Mouse (Mus musculus): ENCODE measurements around the gene Luzp2. TPM values are rescaled to one million over a fixed set of nuclear protein-coding genes. Genes with fewer than 3 reads are reported as not detected.
"Not testable (repeated sequence)": the region's sequence is repeated elsewhere in the genome, so short reads cannot be mapped to it uniquely, and the experiment has no call there.

Gene Luzp2
- total RNA-seq, 2 experiments from 2014 or later = 0.11 to 0.14 TPM

DNA sequence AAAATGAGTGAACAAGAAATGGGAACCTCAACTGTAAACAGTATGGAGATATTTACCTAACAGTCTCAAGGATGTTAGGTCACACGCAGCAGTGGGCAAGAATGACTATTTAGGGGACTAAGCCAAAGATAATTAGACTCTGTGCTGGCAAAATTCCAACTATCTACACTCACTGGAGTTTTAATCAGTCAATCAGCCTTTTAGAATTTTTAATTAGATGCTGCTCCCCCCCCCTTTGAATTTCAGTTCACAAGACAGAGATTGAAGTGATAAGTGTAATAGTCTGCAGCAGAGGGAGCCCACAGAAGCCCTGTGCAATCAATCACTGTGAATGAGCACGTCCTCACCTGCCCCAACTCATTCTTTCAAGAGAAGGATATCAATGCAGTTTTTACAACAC lies 165.1 kb downstream of the Luzp2 start:
- no peak for DNase-seq (ENCODE audit: low spot score)

- no peak for DNase-seq (ENCODE audit: low spot score)
Measured at GRCm38 (mm10) chr7:55009173-55009771, 174.0 kb downstream of the Luzp2 start.

- not testable (repeated sequence) for DNase-seq (ENCODE audit: low spot score)
Measured at GRCm38 (mm10) chr7:55133850-55134249, 298.6 kb downstream of the Luzp2 start.

- no peak for DNase-seq (ENCODE audit: low spot score)
Measured at GRCm38 (mm10) chr7:55188927-55189326, 353.6 kb downstream of the Luzp2 start.

- no peak for DNase-seq (ENCODE audit: low spot score)
Measured at GRCm38 (mm10) chr7:55189496-55189895, 354.2 kb downstream of the Luzp2 start.

GRCm38 (mm10) chr7:55190655-55191054 lies 355.4 kb downstream of the Luzp2 start:
- DNase-seq (ENCODE audit: low spot score) = no peak

- no peak for DNase-seq (ENCODE audit: low spot score)
Measured at GRCm38 (mm10) chr7:55198806-55199205, 363.5 kb downstream of the Luzp2 start.

DNA sequence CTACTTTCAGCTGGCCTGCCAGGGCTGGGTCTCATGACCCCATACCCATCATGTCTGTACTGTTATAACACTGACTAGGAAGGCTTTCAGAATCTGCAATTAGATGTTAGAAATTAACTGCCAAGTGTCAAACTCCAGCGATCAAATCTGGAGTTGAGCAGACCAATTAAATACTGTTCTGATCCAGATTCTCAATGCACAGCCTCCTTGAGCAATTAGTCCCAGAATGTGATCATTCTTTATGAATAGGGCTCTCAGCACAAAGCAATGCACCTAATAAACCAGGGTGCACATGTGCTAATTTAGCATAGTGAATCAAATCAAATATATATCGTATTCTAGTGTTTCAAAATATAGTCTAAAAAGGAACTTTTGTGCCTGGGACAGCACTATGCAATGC lies 387.7 kb downstream of the Luzp2 start:
- no peak for DNase-seq (ENCODE audit: low spot score)

GRCm38 (mm10) chr7:55229407-55229806 lies 394.1 kb downstream of the Luzp2 start:
- DNase-seq (ENCODE audit: low spot score) = no peak
